Mouse (Mus musculus): ENCODE data around the gene Trpm5. TPM values are rescaled to one million over a fixed set of nuclear protein-coding genes. Genes with fewer than 3 reads are reported as not detected.

The Trpm5 gene
- total RNA-seq, 2 experiments from 2014 or later = not detected

Other genes with a start within 250 kb of the Trpm5 start
- not detected in 2 replicates for gene Th, start 163.5 kb downstream of the Trpm5 start, total RNA-seq (2014; fragmentation: Nextera tagmentation)
- gene Th, start 163.5 kb downstream of the Trpm5 start, total RNA-seq (2017) = not detected in 2 replicates
- gene Ascl2, start 125.4 kb downstream of the Trpm5 start, total RNA-seq (2014; fragmentation: Nextera tagmentation) = 2.0 TPM in 2 replicates
- gene Ascl2, start 125.4 kb downstream of the Trpm5 start, total RNA-seq (2017) = 0.34 and 0.82 TPM in 2 replicates
- 140 and 158 TPM in 2 replicates for gene Tspan32, start 89.6 kb downstream of the Trpm5 start, total RNA-seq (2014; fragmentation: Nextera tagmentation)
- gene Tspan32, start 89.6 kb downstream of the Trpm5 start, total RNA-seq (2017) = 95.1 and 117 TPM in 2 replicates
- 63.8 and 77.3 TPM in 2 replicates for gene Cd81, start 41.9 kb downstream of the Trpm5 start, total RNA-seq (2014; fragmentation: Nextera tagmentation)
- 159 and 201 TPM in 2 replicates for gene Cd81, start 41.9 kb downstream of the Trpm5 start, total RNA-seq (2017)
- 28.1 and 62.3 TPM in 2 replicates for gene Tssc4, start 25.4 kb downstream of the Trpm5 start, total RNA-seq (2014; fragmentation: Nextera tagmentation)
- gene Tssc4, start 25.4 kb downstream of the Trpm5 start, total RNA-seq (2017) = 33.9 and 45.6 TPM in 2 replicates
- gene Kcnq1, start 11.7 kb upstream of the Trpm5 start, total RNA-seq (2014; fragmentation: Nextera tagmentation) = not detected in 2 replicates
- gene Kcnq1, start 11.7 kb upstream of the Trpm5 start, total RNA-seq (2017) = not detected in 2 replicates